Mouse (Mus musculus) liver, postnatal 0 days (tissue): ENCODE measurements around the gene Rnf213.

Source experiments
- CTCF ChIP-seq: sonication (generic); IDR thresholded peaks from 2 replicates; pipeline ENCODE4 v1.5.1; 2016; ENCODE audit warnings: antibody characterized with exemption, low read depth
- EP300 ChIP-seq: IDR thresholded peaks from 2 replicates; pipeline ENCODE4 v1.6.1; 2016; ENCODE audit warnings: antibody characterized with exemption, low read depth, mild to moderate bottlenecking

DNA sequence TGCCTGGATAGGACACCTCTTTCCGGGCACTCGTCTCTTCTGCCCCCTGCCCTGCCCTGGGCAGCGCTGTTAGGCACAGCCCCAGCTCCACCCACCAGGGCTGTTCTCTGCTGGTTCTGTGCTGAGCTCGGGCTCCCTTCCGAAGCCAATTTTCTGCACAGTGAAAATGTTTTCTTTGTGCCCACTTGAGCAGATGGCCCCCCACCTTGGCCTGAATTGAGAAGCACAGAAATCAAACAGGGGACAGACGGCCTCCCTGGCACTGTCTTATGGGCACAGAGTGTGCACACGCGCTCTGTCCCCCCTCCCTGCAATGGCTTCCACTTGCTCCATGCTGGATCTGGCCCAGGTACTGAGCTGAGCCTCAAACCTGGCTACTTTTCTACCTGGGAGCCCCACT lies 139.6 kb downstream of the Rnf213 start:
- TF ChIP-seq EP300 (no peak), CTCF (no peak)
